Mouse (Mus musculus): ENCODE data around the gene Il21r.

Gene Il21r

DNA sequence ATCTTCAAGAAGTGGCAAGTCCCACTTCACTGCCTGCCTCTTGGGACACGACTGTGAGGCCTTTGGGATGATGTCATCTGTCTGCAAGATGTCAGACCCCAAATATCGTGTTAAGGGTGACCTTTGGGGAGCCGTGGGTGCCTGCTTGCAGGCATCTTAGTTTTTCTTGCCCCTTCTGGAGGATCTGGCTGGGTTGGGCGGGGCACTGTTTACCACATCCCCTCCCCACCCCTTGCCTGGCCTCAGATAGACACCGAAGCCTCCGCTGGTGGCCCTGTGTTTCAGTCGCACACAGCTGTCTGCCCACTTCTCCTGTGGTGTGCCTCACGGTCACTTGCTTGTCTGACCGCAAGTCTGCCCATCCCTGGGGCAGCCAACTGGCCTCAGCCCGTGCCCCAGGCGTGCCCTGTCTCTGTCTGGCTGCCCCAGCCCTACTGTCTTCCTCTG, at the start of gene Il21r:
Il21r (plus strand) TSS at position 245 of the 447 bp plus-strand sequence.
- no peak for DNase-seq

DNA sequence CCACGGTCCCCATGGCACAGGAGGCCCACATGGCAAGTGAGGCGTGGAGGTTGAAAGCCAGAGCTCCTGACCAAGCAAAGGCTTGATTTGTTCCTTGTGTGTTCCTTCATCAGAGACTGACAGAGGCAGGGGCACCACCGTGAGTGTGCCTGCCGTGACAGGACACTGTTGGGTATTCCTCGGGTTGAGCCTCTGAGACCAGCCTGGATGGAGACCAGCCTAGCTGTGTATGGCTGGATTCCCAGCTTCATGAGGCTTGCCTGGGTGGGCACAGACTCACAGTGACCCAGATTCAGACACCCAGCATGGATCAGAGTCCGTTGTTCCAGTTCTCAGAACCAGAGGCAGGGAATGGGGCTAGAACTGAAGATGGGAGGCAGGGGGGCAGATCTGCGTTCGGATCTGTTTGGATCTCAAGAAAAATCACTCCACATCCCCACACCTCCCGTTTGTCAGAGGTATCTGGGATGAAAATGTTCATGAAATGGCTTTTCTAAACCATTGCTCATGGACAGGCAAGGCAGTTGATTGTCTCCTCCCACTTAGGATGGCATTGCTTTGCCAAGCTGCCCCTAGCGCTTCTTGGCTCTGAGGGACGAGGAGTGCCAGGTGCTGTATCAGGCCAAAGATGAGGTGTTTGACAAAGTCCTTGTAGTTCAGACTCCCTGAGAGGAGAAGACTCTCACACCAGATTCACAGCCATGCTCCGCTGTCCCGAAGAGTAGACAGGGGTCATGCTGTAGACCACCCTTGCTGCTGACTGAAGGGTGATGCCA, 49.4 kb upstream of the Il21r start:
- DNase-seq: no peak

DNA sequence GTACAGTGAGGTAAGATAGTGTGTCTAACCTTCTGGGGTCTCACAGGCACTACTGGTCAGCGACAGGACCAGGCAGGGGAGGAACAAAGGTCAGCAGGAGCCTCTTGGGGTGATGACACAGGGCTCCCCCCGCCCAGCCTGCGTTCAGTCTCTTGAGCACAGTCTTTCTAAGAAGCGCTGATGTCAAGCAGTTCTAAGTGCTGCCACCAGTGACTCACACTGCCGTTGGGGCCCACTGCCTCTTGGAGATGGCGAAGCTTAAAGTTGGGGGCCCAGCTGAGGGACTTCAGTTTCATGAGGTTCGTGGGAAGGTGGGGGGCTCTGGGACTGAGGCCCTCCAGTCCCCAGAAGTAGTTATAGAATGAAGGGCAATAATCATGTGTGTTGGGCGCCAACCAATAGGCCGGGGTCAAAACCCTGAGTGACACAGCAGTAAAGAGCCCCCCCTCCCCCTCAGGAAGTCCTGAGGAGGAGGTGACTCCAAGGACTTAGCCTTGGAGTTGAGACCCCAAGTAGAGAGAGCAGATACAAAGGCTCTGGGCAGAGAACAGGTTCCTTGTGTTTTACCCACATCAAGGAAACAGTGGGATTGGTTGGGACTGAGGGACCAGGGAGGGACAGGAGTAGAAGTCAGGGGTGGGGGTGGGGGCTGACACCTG, 48.6 kb upstream of the Il21r start:
- DNase-seq: no peak

DNA sequence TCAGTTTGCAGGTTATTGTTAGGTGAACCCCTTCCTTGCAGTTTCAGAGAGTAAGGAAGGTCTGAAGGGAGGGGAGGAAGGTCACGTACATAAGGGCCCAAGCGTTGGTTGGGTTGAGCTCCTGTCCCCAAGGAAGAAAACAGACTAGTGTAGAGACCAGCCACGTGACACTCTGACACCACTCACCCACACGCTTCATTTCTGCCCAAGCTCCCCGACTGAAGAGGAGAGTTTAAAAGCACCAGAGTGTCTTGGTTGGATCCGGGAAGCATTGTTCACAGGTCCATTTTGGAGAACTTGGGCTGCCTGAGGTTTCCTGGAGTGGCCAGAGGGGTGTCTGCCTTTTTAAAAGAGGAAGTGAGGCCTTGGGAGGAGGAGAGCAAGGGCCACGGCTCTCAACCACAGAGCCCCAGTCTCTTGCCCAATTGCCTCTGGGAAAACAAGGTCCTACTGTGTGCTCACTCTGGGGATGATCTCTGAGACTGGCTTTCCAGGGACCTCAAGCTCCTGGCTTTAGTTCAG, 47.8 kb upstream of the Il21r start:
- no peak for DNase-seq

DNA sequence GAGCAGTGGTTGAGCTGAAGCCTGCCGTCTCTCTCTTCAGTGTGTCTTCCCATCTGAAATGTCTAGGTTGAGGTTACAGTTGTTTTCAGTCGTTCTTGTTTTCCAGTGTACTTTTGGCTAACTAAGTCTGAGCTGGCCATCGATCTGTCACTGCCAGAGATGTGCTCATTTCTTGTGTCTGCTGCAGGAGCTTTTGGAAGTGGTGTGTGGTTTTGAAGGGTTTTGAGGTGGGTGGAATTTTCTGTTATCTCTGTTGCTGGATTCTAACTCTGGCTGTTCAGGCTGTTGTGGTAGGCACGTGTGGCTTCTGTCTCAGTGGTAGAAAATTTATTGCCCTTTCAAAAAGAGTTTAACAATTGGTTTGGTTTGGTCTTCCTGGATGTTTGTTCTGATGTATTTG, 47.1 kb upstream of the Il21r start:
- no peak for DNase-seq

DNA sequence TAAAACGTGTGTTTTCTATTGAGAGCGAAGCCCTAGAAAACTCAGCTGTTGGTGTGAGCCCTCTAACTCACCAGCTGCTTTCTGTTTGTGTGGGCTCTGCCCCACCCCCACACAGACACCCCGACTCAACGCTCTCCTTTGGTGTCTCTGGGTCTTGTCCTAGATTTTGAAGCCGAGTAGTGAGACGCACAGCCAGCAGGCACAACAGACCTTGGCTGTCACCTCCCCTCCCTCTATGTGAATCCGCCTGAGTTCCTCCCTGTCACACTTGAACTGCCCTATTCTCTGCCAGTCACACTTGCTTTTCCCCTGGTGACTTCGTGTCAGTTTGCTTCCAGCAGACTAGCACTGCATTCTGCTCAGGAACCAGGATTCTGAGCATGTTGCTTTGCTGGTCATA, 46.4 kb upstream of the Il21r start:
- DNase-seq: no peak

DNA sequence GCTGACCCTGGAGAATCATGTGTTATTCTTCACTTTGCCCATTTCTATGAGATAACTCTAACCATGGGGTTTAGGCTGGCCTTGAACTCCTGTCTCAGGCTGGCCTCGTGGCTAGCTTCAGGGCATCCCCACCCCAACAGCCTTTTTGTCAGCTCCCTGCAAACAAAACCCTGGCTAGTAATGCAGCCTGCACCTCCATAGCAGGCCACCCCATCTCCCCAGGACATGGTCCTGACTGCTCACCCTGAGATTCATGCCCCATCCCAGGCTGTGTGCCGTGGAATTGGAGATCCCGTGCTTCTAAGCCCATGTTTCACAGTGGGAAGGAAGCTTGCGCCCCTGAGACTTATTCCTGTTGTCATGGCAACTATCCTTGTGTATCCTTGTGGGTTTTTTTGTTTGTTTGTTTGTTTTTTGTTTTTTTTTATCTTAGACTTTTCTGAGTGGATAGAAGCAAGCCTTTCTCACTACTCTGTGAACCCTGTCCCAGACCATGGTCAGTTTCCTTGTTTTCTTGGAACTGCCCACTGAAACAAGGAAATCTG, 44.8 kb upstream of the Il21r start:
- no peak for DNase-seq

DNA sequence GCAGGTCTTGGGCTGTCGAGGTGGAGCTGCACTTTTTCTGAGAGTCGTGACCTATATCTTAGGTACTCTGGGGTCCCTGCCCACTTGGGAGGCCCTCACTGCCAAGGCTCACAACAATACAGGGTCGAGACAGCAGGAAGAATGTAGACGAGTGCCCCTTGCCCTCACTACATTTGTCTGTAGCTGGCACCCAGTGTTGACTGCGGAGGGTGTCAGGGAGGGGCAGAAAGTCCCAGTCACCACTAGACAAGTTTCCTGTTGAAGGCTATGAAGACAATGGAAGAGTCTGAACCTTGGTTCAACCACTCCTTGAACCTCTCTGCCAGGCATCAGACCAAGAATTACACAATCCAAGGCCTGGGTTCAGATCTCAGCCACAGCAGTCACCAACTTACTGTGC, 44.2 kb upstream of the Il21r start:
- DNase-seq: no peak

DNA sequence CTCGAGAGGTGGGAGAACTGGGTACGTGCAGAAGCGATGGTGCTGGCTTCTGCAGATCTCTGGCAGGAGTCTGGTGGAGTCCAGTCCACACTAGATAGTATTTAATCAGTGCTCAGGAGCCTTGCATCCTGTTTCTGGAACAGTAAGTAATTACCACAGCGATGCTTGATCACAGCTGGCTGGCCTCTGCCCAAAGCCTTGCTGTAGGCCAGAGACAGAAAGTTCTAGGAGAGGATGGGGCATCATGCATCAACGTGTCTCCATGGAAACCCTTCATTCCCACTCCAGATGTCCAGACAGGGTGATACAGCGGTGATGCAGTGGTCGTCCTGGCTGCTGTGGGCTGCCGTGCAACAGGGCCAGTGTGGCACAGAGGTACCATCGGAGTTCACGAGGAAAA, 43.7 kb upstream of the Il21r start:
- no peak for DNase-seq

DNA sequence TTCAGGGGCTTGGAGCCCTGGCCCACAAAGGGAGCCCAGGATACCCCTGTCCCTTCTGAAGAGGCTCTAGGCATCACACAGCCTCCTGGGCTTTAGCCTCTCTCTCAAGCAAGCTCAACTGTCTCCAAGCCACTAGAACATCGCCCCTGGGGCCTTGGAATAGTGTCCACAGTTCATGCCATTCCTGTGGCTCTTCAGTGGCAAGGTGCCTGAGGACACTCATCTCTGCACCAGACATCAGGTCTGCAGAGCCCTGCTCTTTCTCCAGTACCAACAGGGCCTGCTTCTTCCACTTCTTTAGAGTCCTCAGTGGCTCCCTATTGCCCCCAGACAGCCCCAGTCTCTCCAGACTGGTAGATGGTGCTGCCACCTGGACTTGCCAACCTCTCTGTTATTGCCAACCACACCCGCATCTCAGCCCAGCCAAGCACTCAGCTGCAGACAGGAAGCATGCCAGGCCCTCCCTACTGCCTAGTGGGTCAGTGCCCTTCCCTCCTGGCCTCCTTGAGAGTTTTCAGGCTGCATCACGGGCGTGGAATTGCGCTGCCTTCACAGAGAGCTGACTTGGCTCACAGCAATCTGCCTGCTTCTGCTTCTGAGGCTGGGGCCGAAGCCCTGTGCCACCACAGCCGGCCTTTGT, 43.0 kb upstream of the Il21r start:
- peak; percentile 59 for DNase-seq

DNA sequence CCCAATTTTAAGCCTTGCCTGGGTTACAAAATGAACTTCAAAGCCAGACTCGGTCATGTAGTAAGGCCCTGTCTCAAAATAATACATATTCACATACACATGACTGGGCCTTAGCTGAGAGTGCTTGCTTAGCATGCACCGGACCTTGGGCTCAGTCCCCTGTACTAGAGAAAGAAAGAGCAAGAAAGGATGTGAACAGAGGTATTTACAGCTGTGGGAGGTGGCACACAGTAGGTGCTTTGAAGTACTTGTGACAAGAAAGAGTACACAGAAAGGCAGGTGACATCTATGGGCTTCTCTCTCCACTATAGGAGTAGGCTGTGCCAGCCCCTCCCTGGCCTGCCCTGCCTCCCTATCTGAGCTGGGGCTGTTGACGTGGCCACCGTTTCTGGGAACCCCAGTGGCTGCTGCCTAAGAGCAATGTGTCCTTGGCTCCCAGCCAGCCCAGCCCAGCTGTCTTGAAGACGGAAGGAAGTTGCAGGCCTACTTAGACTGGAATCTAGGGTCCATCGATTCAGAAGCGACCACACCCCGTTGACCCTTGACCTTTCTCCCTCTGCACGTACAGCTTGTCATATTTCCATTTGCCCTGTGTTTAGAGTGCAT, 42.0 kb upstream of the Il21r start:
- peak; percentile 79 for DNase-seq

DNA sequence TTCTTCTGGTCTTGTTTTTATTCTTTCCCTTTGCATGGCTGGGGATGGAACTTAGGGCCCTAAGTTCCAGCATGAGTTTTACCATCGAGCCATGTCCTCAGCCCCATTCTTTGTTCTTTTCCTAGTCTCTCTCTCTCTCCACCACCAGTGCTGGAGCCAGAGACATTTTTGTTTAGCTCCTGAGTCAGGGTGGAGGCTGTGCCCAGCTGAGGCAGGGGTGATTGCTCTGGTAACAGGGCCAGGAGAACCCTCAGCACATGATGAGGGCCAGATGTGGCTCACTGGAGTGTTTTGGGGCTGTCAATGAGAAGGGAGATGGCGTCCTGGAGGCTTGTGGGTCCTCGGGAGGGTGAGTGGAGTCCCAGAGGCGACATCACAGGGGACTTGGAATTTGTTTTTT, 40.8 kb upstream of the Il21r start:
- DNase-seq: no peak

DNA sequence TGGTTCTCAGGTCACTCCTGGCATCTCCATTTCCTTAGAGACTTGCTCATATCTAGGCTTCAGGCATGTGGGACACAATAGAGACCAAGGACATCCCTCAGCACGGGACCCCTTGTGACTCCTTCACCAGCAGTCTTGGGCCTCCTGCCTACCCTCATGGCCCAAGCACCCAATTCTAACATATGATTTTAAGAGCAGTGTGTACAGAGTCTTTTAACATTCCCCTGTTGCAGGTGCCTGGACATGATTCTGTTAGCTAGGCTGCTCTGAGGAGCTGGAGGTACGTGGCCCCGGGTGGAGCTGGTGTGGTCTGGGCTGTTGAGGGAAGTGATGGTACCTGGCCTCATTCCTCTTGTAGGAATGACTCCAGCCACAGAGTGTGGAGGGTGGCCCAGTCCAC, 40.1 kb upstream of the Il21r start:
- DNase-seq: no peak

DNA sequence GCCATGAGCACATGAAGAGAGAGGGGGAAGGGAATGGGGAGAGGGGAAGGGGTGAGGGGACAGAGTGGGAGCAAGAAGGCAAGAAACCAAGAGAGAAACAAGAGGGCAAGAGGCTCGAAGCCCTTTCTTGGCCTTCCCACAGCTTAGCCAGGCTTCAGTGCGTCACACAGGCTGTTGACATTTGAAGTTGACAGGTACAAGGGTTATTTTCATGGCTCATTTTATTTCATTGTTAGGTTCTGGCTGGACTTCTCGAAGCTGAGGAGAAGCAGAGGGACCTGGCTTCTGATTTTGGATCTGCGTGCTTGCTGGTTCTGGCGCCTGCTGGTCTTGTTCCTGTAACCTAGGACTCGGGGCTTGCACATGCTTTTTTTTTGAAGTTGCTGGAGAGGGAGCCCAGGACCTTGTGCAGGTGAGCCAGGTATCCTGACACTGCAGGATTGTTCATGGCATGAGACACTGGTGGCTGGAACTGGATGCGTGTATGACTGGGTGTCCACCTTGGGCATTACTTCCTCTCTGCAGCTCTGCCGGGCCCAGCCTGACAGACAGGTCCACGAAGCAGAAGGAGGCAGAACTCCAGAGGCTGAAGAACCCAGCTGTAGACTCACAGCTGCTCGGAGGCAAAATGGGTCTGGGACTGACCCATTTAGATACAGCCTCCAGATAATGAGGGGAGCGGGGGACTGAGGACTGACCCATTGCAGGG, 38.8 kb upstream of the Il21r start:
- DNase-seq: no peak

DNA sequence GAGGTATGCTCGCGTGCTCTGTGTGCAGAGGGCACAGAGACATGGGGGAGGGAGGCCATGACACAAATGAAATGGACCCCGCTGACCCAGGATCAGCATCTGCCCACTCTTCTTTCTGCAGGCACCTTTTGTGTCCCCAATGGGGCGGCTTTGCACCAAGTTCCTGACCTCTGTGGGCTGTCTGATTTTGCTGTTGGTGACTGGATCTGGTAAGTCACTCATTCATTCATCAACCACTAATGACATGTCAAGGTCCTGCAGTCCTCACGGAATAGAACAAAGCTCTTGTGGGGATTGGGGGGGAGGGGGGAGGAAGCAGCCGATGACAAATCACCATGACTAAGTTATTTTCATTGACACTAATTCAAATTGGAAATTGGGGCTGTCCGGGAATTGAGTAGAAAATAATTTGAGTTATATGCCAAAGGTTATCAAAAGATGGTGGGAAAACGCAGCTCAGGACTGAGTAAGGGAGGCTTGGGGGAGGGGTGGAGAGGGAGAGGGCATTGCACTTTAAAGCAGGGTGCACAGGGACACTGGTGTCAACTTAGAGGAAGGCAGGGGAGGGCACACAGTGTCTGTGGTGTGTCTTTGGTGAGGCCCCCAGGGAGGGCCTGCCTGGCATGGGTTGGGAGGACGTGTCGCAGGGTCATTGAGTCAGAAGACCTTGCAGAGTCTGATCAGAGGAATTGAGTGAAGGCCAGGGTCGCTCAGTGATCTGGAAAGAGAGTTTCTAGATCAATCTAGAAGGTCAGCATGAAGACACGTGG, 37.5 kb upstream of the Il21r start:
- no peak for DNase-seq

DNA sequence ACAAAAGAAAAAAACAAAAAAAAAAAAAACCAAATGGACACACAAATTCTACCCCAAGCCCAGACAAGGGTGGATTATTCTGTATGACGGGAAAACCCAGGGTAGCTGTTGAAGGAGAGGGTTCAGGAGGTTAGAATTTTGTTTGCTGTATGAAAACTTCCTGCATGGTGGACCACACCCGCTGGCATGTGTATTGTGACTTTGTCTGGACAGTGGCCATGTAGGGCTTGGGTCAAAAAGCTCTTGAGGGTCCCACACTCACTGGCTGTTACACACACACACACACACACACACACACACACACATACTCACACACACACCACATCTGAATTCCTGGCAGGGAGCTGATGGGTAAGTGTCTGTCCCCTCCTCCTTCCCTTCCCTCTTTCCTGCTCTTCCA, 36.8 kb upstream of the Il21r start:
- DNase-seq: no peak

DNA sequence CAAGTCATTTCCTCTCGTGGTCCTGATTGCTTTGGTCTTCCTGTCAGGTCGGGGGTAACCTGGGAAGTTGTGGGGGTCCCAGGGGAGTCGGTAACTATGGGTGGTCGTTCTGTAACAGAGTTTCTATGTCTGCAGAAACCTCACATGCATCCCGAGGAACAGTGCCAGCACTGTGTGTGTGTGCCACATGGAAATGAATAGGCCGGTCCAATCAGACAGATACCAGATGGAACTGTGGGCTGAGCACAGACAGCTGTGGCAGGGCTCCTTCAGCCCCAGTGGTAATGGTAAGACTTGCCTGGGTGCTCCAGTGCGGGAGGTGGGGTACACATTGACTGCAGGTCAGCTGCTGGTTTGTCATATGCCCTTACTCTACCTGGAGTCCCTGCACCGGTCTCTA, 34.3 kb upstream of the Il21r start:
- no peak for DNase-seq

DNA sequence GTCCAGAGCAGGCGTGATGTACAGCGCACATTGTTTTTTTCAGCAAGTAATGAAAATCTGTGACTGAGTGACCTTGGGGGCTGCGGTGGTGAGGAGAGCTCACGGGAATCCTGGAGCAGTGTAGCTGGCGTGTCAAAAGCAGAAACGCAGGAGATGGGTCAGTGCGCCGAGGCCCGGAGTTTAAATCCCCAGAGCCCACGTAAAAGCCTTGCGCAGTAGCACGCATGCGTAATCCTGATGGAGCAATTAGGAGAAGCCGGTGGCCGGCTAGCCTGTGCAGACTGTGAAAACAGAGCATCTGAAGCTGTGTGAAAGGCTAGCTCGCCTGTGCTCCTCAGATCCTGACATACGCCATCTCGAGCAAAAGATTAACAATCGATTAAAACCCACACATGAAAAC, 31.3 kb upstream of the Il21r start:
- no peak for DNase-seq

DNA sequence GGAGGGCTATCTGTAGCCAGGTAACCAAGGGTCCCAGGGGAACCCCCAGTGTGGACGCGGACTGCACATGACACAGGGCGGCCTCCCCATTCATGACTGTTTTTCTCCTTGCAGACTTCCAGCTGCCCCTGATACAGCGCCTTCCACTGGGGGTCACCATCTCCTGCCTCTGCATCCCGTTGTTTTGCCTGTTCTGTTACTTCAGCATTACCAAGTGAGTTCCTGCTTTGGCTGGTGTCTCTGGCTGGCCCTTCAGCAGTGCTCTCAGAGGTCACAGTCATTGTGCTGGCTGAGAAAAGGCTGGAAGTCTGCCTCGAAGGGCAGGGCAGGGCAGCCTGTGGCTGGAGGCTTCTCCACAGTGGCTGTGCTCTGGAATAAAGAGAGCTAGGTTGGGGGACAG, 30.5 kb upstream of the Il21r start:
- no peak for DNase-seq

DNA sequence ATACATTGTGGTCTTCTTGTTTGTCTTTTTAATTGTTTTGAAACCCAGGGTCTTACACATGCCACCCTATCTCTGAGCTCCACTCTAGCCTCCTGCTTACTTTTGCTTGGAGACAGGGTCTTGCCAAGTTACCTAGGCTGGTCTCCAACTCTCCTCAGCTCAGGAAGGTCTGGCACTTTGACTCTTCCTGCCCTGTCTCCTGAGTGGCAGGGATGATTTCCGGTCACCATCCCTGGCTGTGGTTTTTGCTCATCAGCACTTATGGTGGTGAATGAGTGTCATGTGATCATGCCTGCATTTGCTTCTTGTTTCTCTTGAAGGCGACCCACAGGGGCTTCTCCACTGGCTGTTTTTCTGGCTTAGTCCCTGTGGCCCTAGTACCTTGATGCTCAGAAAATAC, 29.4 kb upstream of the Il21r start:
- no peak for DNase-seq

DNA sequence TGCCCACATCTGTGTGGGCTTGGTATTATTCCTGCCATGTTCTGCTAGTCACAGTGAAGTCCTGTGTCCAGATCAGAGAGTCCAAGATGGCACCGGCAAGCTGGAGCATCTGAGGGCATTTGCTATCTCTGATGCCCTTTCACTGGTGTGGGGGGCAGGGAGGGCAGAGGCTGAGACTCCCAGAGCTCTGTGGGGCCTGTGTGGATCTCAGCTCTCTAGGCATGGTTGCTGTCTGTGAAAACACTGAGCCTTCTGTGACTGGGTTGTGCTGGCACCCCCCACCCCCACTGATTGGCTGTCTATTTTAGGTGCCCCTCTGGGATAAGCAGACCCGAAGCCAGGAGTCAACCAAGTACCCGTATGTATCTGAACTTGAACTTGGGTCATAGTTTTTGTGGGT, 28.4 kb upstream of the Il21r start:
- DNase-seq: no peak
